Mouse (Mus musculus) embryonic facial prominence, embryonic 11.5 days (tissue): ENCODE data around the gene Szrd1. TPM values are rescaled to one million over a fixed set of nuclear protein-coding genes. Genes with fewer than 3 reads are reported as not detected.

Experiments
- ATAC-seq: fragments of 200-750 bp; cut with Nextera tagmentation; replicated peaks from 2 replicates; pipeline ENCODE4 v1.8.0; 2017; ENCODE audit warnings: low read depth; ENCODE audit not compliant: insufficient number of reproducible peaks, low FRiP score, low TSS enrichment
- DNase-seq: peaks from one replicate; pipeline ENCODE4 v3.0.0-alpha.2; 2015; ENCODE audit warnings: low spot score
- H3K27ac ChIP-seq: fragments of 300-500 bp; sonication (generic); replicated peaks from 2 replicates; pipeline ENCODE4 v1.5.1; 2014; ENCODE audit warnings: mild to moderate bottlenecking, low read depth, low read length, control low read depth
- H3K27me3 ChIP-seq: fragments of 300-500 bp; sonication (generic); 2 replicates; pipeline ENCODE4 v1.6.1; 2014; ENCODE audit warnings: mild to moderate bottlenecking, low read length, moderate library complexity, mixed read lengths; ENCODE audit not compliant: control insufficient read depth, insufficient read depth
- H3K36me3 ChIP-seq: fragments of 300-500 bp; sonication (generic); replicated peaks from 2 replicates; pipeline ENCODE4 v1.6.1; 2014; ENCODE audit warnings: low read depth, mild to moderate bottlenecking, low read length, moderate library complexity, mixed read lengths; ENCODE audit not compliant: control insufficient read depth, insufficient read depth
- H3K4me1 ChIP-seq: fragments of 300-500 bp; sonication (generic); 2 replicates; pipeline ENCODE4 v1.6.1; 2014; ENCODE audit warnings: low read length, mixed read lengths; ENCODE audit not compliant: control insufficient read depth, insufficient read depth
- H3K4me2 ChIP-seq: fragments of 300-500 bp; sonication (generic); 2 replicates; pipeline ENCODE4 v1.6.1; 2014; ENCODE audit warnings: low read depth, mild to moderate bottlenecking, control low read depth, low read length, moderate library complexity
- H3K4me3 ChIP-seq: fragments of 300-500 bp; sonication (generic); 2 replicates; pipeline ENCODE4 v1.5.1; 2014; ENCODE audit warnings: low read depth, low read length, control low read depth
- H3K9ac ChIP-seq: fragments of 300-500 bp; sonication (generic); replicated peaks from 2 replicates; pipeline ENCODE4 v1.6.1; 2014; ENCODE audit warnings: mild to moderate bottlenecking, control low read depth, low read length
- H3K9me3 ChIP-seq: fragments of 300-500 bp; sonication (generic); replicated peaks from 2 replicates; pipeline ENCODE4 v1.6.1; 2016; ENCODE audit warnings: mild to moderate bottlenecking, low read length, inconsistent platforms, mixed read lengths; ENCODE audit not compliant: control insufficient read depth
- WGBS: fragments of 180-500 bp; shearing (Covaris S2); extraction: QIAGEN DNeasy Blood & Tissue Kit; methylation state at CpG from one replicate; pipeline ENCODE4 v1.1.7; 2014; 5-methylcytosine and 5-hydroxymethylcytosine counted together
- polyA plus RNA-seq: library from polyadenylated mRNA; unstranded; fragments of >200 nt; fragmentation: Nextera tagmentation; extraction: Ambion mirVana; gene quantifications from 2 replicates; pipeline ENCODE4 v1.2.1, GENCODE M21; 2014

Szrd1 gene
- polyA plus RNA-seq, 1 experiment from 2014 or later = 36.6 TPM

GRCm38 (mm10) chr4:141134751-141135530 lies 4.6 kb downstream of the Szrd1 start:
- Histone ChIP-seq H3K9ac (no peak overlapping the region), H3K27ac (no peak overlapping the region), H3K27me3 (no peaks in the 10 kb centered on the region), H3K4me3 (no peak overlapping the region), H3K36me3 (no peaks in the 10 kb centered on the region; the same call in 1 of the 2 replicates), H3K9me3 (no peaks in the 10 kb centered on the region), H3K4me2 (no peak overlapping the region), H3K4me1 (peaks cover 2% of the 10 kb centered on the region)
- ATAC-seq = no peak
- no peak for DNase-seq
- 83% methylated on average over 20 of the region's 20 CpGs for WGBS

GRCm38 (mm10) chr4:141134031-141134441 lies 5.5 kb downstream of the Szrd1 start:
- Histone ChIP-seq H3K9ac (no peak overlapping the region), H3K4me3 (no peak overlapping the region), H3K27me3 (no peaks in the 10 kb centered on the region), H3K27ac (no peak overlapping the region), H3K9me3 (no peaks in the 10 kb centered on the region), H3K36me3 (no peaks in the 10 kb centered on the region; the same call in 1 of the 2 replicates), H3K4me1 (peaks cover 5% of the 10 kb centered on the region), H3K4me2 (no peak overlapping the region)
- 38% methylated on average over 8 of the region's 8 CpGs for WGBS
- DNase-seq (no peak), ATAC-seq (no peak)

- no peaks in the 10 kb centered on the region for H3K27me3 ChIP-seq
- H3K9me3 ChIP-seq = no peaks in the 10 kb centered on the region
- H3K4me3 ChIP-seq = no peak overlapping the region
- peaks cover 5% of the 10 kb centered on the region for H3K4me1 ChIP-seq
- no peak overlapping the region for H3K27ac ChIP-seq
- DNase-seq = no peak
- no peak overlapping the region for H3K9ac ChIP-seq
- H3K4me2 ChIP-seq = no peak overlapping the region
- H3K36me3 ChIP-seq = no peaks in the 10 kb centered on the region; the same call in 1 of the 2 replicates
- ATAC-seq = no peak
- WGBS = 60% methylated on average over 8 of the region's 8 CpGs
These were observed 6.3 kb downstream of the Szrd1 start for GRCm38 (mm10) chr4:141133227-141133626.

- Histone ChIP-seq H3K27me3 (no peaks in the 10 kb centered on the region), H3K27ac (no peak overlapping the region), H3K4me1 (peaks cover 5% of the 10 kb centered on the region; the same call in 1 of the 2 replicates), H3K9ac (no peak overlapping the region), H3K9me3 (no peaks in the 10 kb centered on the region), H3K36me3 (no peaks in the 10 kb centered on the region; the same call in 1 of the 2 replicates), H3K4me3 (no peak overlapping the region), H3K4me2 (no peak overlapping the region)
- ATAC-seq (no peak), DNase-seq (no peak)
- 60% methylated on average over 8 of the region's 8 CpGs for WGBS
These were observed 7.4 kb downstream of the Szrd1 start for GRCm38 (mm10) chr4:141132191-141132590.

- H3K4me3 ChIP-seq = no peak overlapping the region
- no peak overlapping the region for H3K4me2 ChIP-seq
- DNase-seq (peak; percentile 35), ATAC-seq (no peak)
- peaks cover 5% of the 10 kb centered on the region; the same call in 1 of the 2 replicates for H3K4me1 ChIP-seq
- H3K9ac ChIP-seq = no peak overlapping the region
- WGBS = 56% methylated on average over 5 of the region's 5 CpGs
- no peaks in the 10 kb centered on the region for H3K9me3 ChIP-seq
- H3K27me3 ChIP-seq = no peaks in the 10 kb centered on the region
- no peaks in the 10 kb centered on the region; the same call in 1 of the 2 replicates for H3K36me3 ChIP-seq
- peak overlapping the region; percentile 57; the same call in 1 of the 2 replicates for H3K27ac ChIP-seq
These were observed 8.0 kb downstream of the Szrd1 start for GRCm38 (mm10) chr4:141131531-141132061.

GRCm38 (mm10) chr4:141130704-141131342 lies 8.8 kb downstream of the Szrd1 start:
- no peaks in the 10 kb centered on the region for H3K27me3 ChIP-seq
- WGBS = 75% methylated on average over 6 of the region's 6 CpGs
- H3K4me3 ChIP-seq = no peak overlapping the region
- H3K4me2 ChIP-seq = no peak overlapping the region
- no peak overlapping the region; the same call in 1 of the 2 replicates for H3K9ac ChIP-seq
- H3K4me1 ChIP-seq = peaks cover 5% of the 10 kb centered on the region; the same call in 1 of the 2 replicates
- no peaks in the 10 kb centered on the region for H3K9me3 ChIP-seq
- H3K27ac ChIP-seq = no peak overlapping the region
- DNase-seq = no peak
- H3K36me3 ChIP-seq = no peaks in the 10 kb centered on the region
- no peak for ATAC-seq

GRCm38 (mm10) chr4:141129190-141129710 lies 10.3 kb downstream of the Szrd1 start:
- H3K9me3 ChIP-seq = no peaks in the 10 kb centered on the region
- peaks cover 5% of the 10 kb centered on the region; the same call in 1 of the 2 replicates for H3K4me1 ChIP-seq
- H3K4me2 ChIP-seq = no peak overlapping the region
- DNase-seq = peak; percentile 49
- H3K27me3 ChIP-seq = no peaks in the 10 kb centered on the region
- no peak overlapping the region for H3K4me3 ChIP-seq
- no peak for ATAC-seq
- no peak overlapping the region for H3K9ac ChIP-seq
- H3K27ac ChIP-seq = no peak overlapping the region
- no peaks in the 10 kb centered on the region for H3K36me3 ChIP-seq
- 55% methylated on average over 6 of the region's 6 CpGs for WGBS
